Mouse (Mus musculus) stomach, embryonic 16.5 days (tissue): ENCODE measurements around the gene Atoh7. TPM values are rescaled to one million over a fixed set of nuclear protein-coding genes. Genes with fewer than 3 reads are reported as not detected.

Experiments used
- ATAC-seq: fragments of 200-750 bp; cut with Nextera tagmentation; 2 replicates; pipeline ENCODE4 v1.8.0; 2017; ENCODE audit warnings: moderate number of reproducible peaks, moderate TSS enrichment; ENCODE audit not compliant: insufficient read depth, low FRiP score
- H3K27ac ChIP-seq: fragments of 300-500 bp; sonication (generic); 2 replicates; pipeline ENCODE4 v1.5.1; 2014; ENCODE audit warnings: low read length
- H3K27me3 ChIP-seq: fragments of 300-500 bp; sonication (generic); 2 replicates; pipeline ENCODE4 v1.6.1; 2014; ENCODE audit warnings: low read length, control low read depth, mixed read lengths; ENCODE audit not compliant: control insufficient read depth, insufficient read depth
- H3K36me3 ChIP-seq: fragments of 300-500 bp; sonication (generic); 2 replicates; pipeline ENCODE4 v1.6.1; 2014; ENCODE audit warnings: low read length; ENCODE audit not compliant: control insufficient read depth, insufficient read depth
- H3K4me1 ChIP-seq: fragments of 300-500 bp; sonication (generic); 2 replicates; pipeline ENCODE4 v1.6.1; 2014; ENCODE audit warnings: low read length, control low read depth, mixed read lengths; ENCODE audit not compliant: control insufficient read depth, insufficient read depth
- H3K4me2 ChIP-seq: fragments of 300-500 bp; sonication (generic); 2 replicates; pipeline ENCODE4 v1.6.1; 2014; ENCODE audit warnings: low read depth, low read length, mixed read lengths
- H3K4me3 ChIP-seq: fragments of 300-500 bp; sonication (generic); replicated peaks from 2 replicates; pipeline ENCODE4 v1.5.1; 2014; ENCODE audit warnings: mild to moderate bottlenecking, low read length
- H3K9ac ChIP-seq: fragments of 300-500 bp; sonication (generic); 2 replicates; pipeline ENCODE4 v1.6.1; 2014; ENCODE audit warnings: low read length
- H3K9me3 ChIP-seq: fragments of 300-500 bp; sonication (generic); replicated peaks from 2 replicates; pipeline ENCODE4 v1.6.1; 2016; ENCODE audit warnings: low read length, control low read depth; ENCODE audit not compliant: control insufficient read depth
- WGBS: fragments of 180-500 bp; shearing (Covaris S2); extraction: QIAGEN DNeasy Blood & Tissue Kit; methylation state at CpG from one replicate; pipeline ENCODE4 v1.1.7; 2014; 5-methylcytosine and 5-hydroxymethylcytosine counted together
- polyA plus RNA-seq: library from polyadenylated mRNA; unstranded; fragments of >200 nt; fragmentation: Nextera tagmentation; extraction: Ambion mirVana; gene quantifications from 2 replicates; pipeline ENCODE4 v1.2.1, GENCODE M21; 2015

Atoh7 gene
- polyA plus RNA-seq, 1 experiment from 2014 or later, result not detected

GRCm38 (mm10) chr10:63127156-63127555 lies 27.7 kb downstream of the Atoh7 start:
- Histone ChIP-seq H3K9ac (no peak overlapping the region), H3K9me3 (no peaks in the 10 kb centered on the region), H3K4me3 (no peak overlapping the region), H3K27me3 (no peaks in the 10 kb centered on the region), H3K27ac (no peak overlapping the region), H3K4me1 (no peaks in the 10 kb centered on the region), H3K4me2 (no peak overlapping the region), H3K36me3 (no peaks in the 10 kb centered on the region)
- WGBS, result 83% methylated on average over 6 of the region's 6 CpGs
- ATAC-seq, result no peak

- Histone ChIP-seq H3K9ac (no peak overlapping the region), H3K36me3 (no peaks in the 10 kb centered on the region)
- WGBS, result 52% methylated on average over 7 of the region's 7 CpGs
These were observed 28.8 kb downstream of the Atoh7 start for GRCm38 (mm10) chr10:63128256-63128655.

GRCm38 (mm10) chr10:63130500-63130899 lies 31.0 kb downstream of the Atoh7 start:
- no peak for ATAC-seq

More at GRCm38 (mm10) chr10:63128256-63128655, 28.8 kb downstream of the Atoh7 start:
- H3K27ac ChIP-seq, result no peak overlapping the region
- H3K4me2 ChIP-seq, result no peak overlapping the region
- ATAC-seq, result no peak
- no peaks in the 10 kb centered on the region for H3K27me3 ChIP-seq
- H3K4me1 ChIP-seq, result no peaks in the 10 kb centered on the region
- no peak overlapping the region for H3K4me3 ChIP-seq
- H3K9me3 ChIP-seq, result no peaks in the 10 kb centered on the region

GRCm38 (mm10) chr10:63132356-63132755 lies 32.9 kb downstream of the Atoh7 start:
- H3K4me3 ChIP-seq, result no peak overlapping the region
- no peak overlapping the region for H3K4me2 ChIP-seq
- H3K27me3 ChIP-seq, result no peaks in the 10 kb centered on the region
- no peaks in the 10 kb centered on the region for H3K9me3 ChIP-seq
- no peaks in the 10 kb centered on the region for H3K36me3 ChIP-seq
- no peak for ATAC-seq
- H3K27ac ChIP-seq, result no peak overlapping the region
- no peak overlapping the region for H3K9ac ChIP-seq
- H3K4me1 ChIP-seq, result no peaks in the 10 kb centered on the region
- 82% methylated on average over 6 of the region's 6 CpGs for WGBS

More at GRCm38 (mm10) chr10:63130500-63130899, 31.0 kb downstream of the Atoh7 start:
- Histone ChIP-seq H3K9ac (no peak overlapping the region), H3K36me3 (no peaks in the 10 kb centered on the region), H3K27ac (no peak overlapping the region), H3K27me3 (no peaks in the 10 kb centered on the region), H3K4me2 (no peak overlapping the region), H3K4me3 (no peak overlapping the region), H3K9me3 (no peaks in the 10 kb centered on the region), H3K4me1 (no peaks in the 10 kb centered on the region)
- 73% methylated on average over 7 of the region's 7 CpGs for WGBS

GRCm38 (mm10) chr10:63133326-63133725 lies 33.9 kb downstream of the Atoh7 start:
- 88% methylated on average over 4 of the region's 4 CpGs for WGBS
- H3K9me3 ChIP-seq, result no peaks in the 10 kb centered on the region
- H3K9ac ChIP-seq, result no peak overlapping the region
- H3K4me1 ChIP-seq, result no peaks in the 10 kb centered on the region
- no peak for ATAC-seq
- H3K36me3 ChIP-seq, result no peaks in the 10 kb centered on the region
- H3K4me3 ChIP-seq, result no peak overlapping the region
- no peak overlapping the region for H3K4me2 ChIP-seq
- H3K27me3 ChIP-seq, result no peaks in the 10 kb centered on the region
- H3K27ac ChIP-seq, result no peak overlapping the region

- H3K27ac ChIP-seq, result no peak overlapping the region
- no peaks in the 10 kb centered on the region for H3K27me3 ChIP-seq
- WGBS, result 53% methylated on average over 12 of the region's 12 CpGs
- H3K4me2 ChIP-seq, result no peak overlapping the region
- H3K9me3 ChIP-seq, result no peaks in the 10 kb centered on the region
- no peaks in the 10 kb centered on the region for H3K4me1 ChIP-seq
- H3K9ac ChIP-seq, result no peak overlapping the region
- H3K4me3 ChIP-seq, result no peak overlapping the region
- no peak for ATAC-seq
- H3K36me3 ChIP-seq, result no peaks in the 10 kb centered on the region
These were observed 36.2 kb downstream of the Atoh7 start for GRCm38 (mm10) chr10:63135680-63136079.

- H3K4me2 ChIP-seq, result no peak overlapping the region
- H3K9ac ChIP-seq, result no peak overlapping the region
- no peaks in the 10 kb centered on the region for H3K27me3 ChIP-seq
- no peaks in the 10 kb centered on the region for H3K9me3 ChIP-seq
- no peak overlapping the region for H3K27ac ChIP-seq
- H3K4me1 ChIP-seq, result no peaks in the 10 kb centered on the region
- no peak overlapping the region for H3K4me3 ChIP-seq
- ATAC-seq, result no peak
- WGBS, result 81% methylated on average over 6 of the region's 6 CpGs
- no peaks in the 10 kb centered on the region for H3K36me3 ChIP-seq
These were observed 37.0 kb downstream of the Atoh7 start for GRCm38 (mm10) chr10:63136436-63136835.

- Histone ChIP-seq H3K9me3 (no peaks in the 10 kb centered on the region), H3K4me2 (no peak overlapping the region), H3K36me3 (no peaks in the 10 kb centered on the region), H3K27ac (peak overlapping the region; percentile 0), H3K9ac (no peak overlapping the region), H3K4me1 (no peaks in the 10 kb centered on the region), H3K27me3 (no peaks in the 10 kb centered on the region), H3K4me3 (no peak overlapping the region)
- peak; percentile 58; the same call in 1 of the 2 replicates for ATAC-seq
- 53% methylated on average over 13 of the region's 13 CpGs for WGBS
These were observed 43.2 kb downstream of the Atoh7 start for GRCm38 (mm10) chr10:63142660-63143059.
